Mouse (Mus musculus) brown adipose tissue, adult 24 weeks (tissue): ENCODE results near the gene Cux1. TPM values are rescaled to one million over a fixed set of nuclear protein-coding genes. Genes with fewer than 3 reads are reported as not detected.
"Not testable (repeated sequence)": the region's sequence is repeated elsewhere in the genome, so short reads cannot be mapped to it uniquely, and the experiment has no call there.

ENCODE experiments used
- H3K27ac ChIP-seq: fragments of 200-500 bp; replicated peaks from 2 replicates; pipeline ENCODE4 v1.5.1; 2012; ENCODE audit warnings: low read depth, mild to moderate bottlenecking, low read length
- H3K4me1 ChIP-seq: fragments of 200-500 bp; 2 replicates; pipeline ENCODE4 v1.6.1; 2012; ENCODE audit warnings: low read length, mixed read lengths; ENCODE audit not compliant: control insufficient read depth, insufficient read depth, insufficient read length
- H3K4me3 ChIP-seq: fragments of 200-500 bp; 2 replicates; pipeline ENCODE4 v1.5.1; 2012; ENCODE audit warnings: low read depth, mild to moderate bottlenecking, low read length, moderate library complexity; ENCODE audit not compliant: insufficient read depth
- polyA plus RNA-seq: library from polyadenylated mRNA; stranded (reverse); fragments of >200 nt; gene quantifications from 2 replicates; pipeline ENCODE4 v1.2.4, GENCODE M21; 2012; ENCODE audit not compliant: missing spikeins, insufficient read depth, insufficient read length

The Cux1 gene
- polyA plus RNA-seq, 1 experiment: 45.7 TPM

- Histone ChIP-seq H3K4me3 (peak overlapping the region; percentile 19; the same call in 1 of the 2 replicates), H3K4me1 (peaks cover 8% of the 10 kb centered on the region), H3K27ac (peak overlapping the region; percentile 86)
Measured at GRCm38 (mm10) chr5:136230348-136231035, 336.8 kb downstream of the Cux1 start.

GRCm38 (mm10) chr5:136226246-136226876 is 340.9 kb downstream of the Cux1 start:
- Histone ChIP-seq H3K4me3 (no peak overlapping the region), H3K27ac (peak overlapping the region; percentile 98), H3K4me1 (peaks cover 8% of the 10 kb centered on the region)

- H3K27ac ChIP-seq: peak overlapping the region; percentile 77
- H3K4me3 ChIP-seq: no peak overlapping the region
- peaks cover 12% of the 10 kb centered on the region for H3K4me1 ChIP-seq
Measured at GRCm38 (mm10) chr5:136218585-136218984, 348.7 kb downstream of the Cux1 start.

- no peak overlapping the region for H3K4me3 ChIP-seq
- H3K27ac ChIP-seq: peak overlapping the region; percentile 77
- H3K4me1 ChIP-seq: peaks cover 17% of the 10 kb centered on the region
Measured at GRCm38 (mm10) chr5:136217932-136218381, 349.3 kb downstream of the Cux1 start.

GRCm38 (mm10) chr5:136217004-136217665 is 350.2 kb downstream of the Cux1 start:
- peaks cover 20% of the 10 kb centered on the region for H3K4me1 ChIP-seq
- no peak overlapping the region for H3K4me3 ChIP-seq
- peak overlapping the region; percentile 77 for H3K27ac ChIP-seq

GRCm38 (mm10) chr5:136215958-136216357 is 351.3 kb downstream of the Cux1 start:
- peak overlapping the region; percentile 93 for H3K27ac ChIP-seq
- peaks cover 20% of the 10 kb centered on the region for H3K4me1 ChIP-seq
- H3K4me3 ChIP-seq: no peak overlapping the region

- H3K4me1 ChIP-seq: peaks cover 20% of the 10 kb centered on the region
Measured at GRCm38 (mm10) chr5:136215211-136215610, 352.1 kb downstream of the Cux1 start.

GRCm38 (mm10) chr5:136213716-136214115 is 353.6 kb downstream of the Cux1 start:
- Histone ChIP-seq H3K4me3 (no peak overlapping the region), H3K27ac (peak overlapping the region; percentile 93), H3K4me1 (peaks cover 20% of the 10 kb centered on the region)

More at GRCm38 (mm10) chr5:136215211-136215610, 352.1 kb downstream of the Cux1 start:
- Histone ChIP-seq H3K4me3 (no peak overlapping the region), H3K27ac (peak overlapping the region; percentile 93)

GRCm38 (mm10) chr5:136212716-136213115 is 354.6 kb downstream of the Cux1 start:
- Histone ChIP-seq H3K27ac (peak overlapping the region; percentile 46; the same call in 1 of the 2 replicates), H3K4me3 (no peak overlapping the region), H3K4me1 (peaks cover 15% of the 10 kb centered on the region)

GRCm38 (mm10) chr5:136211341-136212102 is 355.8 kb downstream of the Cux1 start:
- H3K4me3 ChIP-seq, H3K27ac ChIP-seq: not testable (repeated sequence)
- peaks cover 14% of the 10 kb centered on the region for H3K4me1 ChIP-seq

- Histone ChIP-seq H3K4me3 (no peak overlapping the region), H3K4me1 (peaks cover 12% of the 10 kb centered on the region), H3K27ac (no peak overlapping the region)
Measured at GRCm38 (mm10) chr5:136210549-136210948, 356.7 kb downstream of the Cux1 start.

GRCm38 (mm10) chr5:136201832-136202231 is 365.5 kb downstream of the Cux1 start:
- Histone ChIP-seq H3K4me3 (no peak overlapping the region), H3K4me1 (peaks cover 6% of the 10 kb centered on the region; the same call in 1 of the 2 replicates), H3K27ac (no peak overlapping the region)

GRCm38 (mm10) chr5:136199526-136199925 is 367.8 kb downstream of the Cux1 start:
- H3K27ac ChIP-seq: peak overlapping the region; percentile 79
- H3K4me1 ChIP-seq: peaks cover 6% of the 10 kb centered on the region; the same call in 1 of the 2 replicates
- H3K4me3 ChIP-seq: peak overlapping the region; percentile 57; the same call in 1 of the 2 replicates

GRCm38 (mm10) chr5:136198474-136199391 is 368.6 kb downstream of the Cux1 start, which contains the start of gene Prkrip1:
Gene Prkrip1 (minus strand): TSS chr5:136198963.
- H3K4me3 ChIP-seq: peak within 1 kb of the TSS; percentile 78
- peak within 1 kb of the TSS; percentile 79 for H3K27ac ChIP-seq
- H3K4me1 ChIP-seq: peaks cover 6% of the 10 kb centered on the region; the same call in 1 of the 2 replicates
